Mouse (Mus musculus) forebrain, embryonic 13.5 days (tissue): ENCODE measurements at regions not wholly inside any gene's neighbourhood (a gene's known extent, or its start where the extent isn't known, plus 50 kb on each side); places are given as distances from the start of the nearest gene placed in this dataset.

Experiments
- ATAC-seq: fragments of 200-750 bp; cut with Nextera tagmentation; 2 replicates; pipeline ENCODE4 v1.8.0; 2017
- H3K27ac ChIP-seq: fragments of 300-500 bp; sonication (generic); 2 replicates; pipeline ENCODE4 v1.5.1; 2015; ENCODE audit warnings: inconsistent platforms, mild to moderate bottlenecking, moderate library complexity
- H3K27me3 ChIP-seq: fragments of 300-500 bp; sonication (generic); 2 replicates; pipeline ENCODE4 v1.6.1; 2015; ENCODE audit warnings: mild to moderate bottlenecking, inconsistent platforms
- H3K36me3 ChIP-seq: fragments of 300-500 bp; sonication (generic); 2 replicates; pipeline ENCODE4 v1.6.1; 2015; ENCODE audit warnings: mild to moderate bottlenecking, inconsistent platforms; ENCODE audit not compliant: poor library complexity, severe bottlenecking
- H3K4me1 ChIP-seq: fragments of 300-500 bp; sonication (generic); 2 replicates; pipeline ENCODE4 v1.6.1; 2015; ENCODE audit warnings: inconsistent platforms
- H3K4me2 ChIP-seq: fragments of 300-500 bp; sonication (generic); 2 replicates; pipeline ENCODE4 v1.6.1; 2015; ENCODE audit warnings: inconsistent platforms, mild to moderate bottlenecking, moderate library complexity
- H3K4me3 ChIP-seq: fragments of 300-500 bp; sonication (generic); 2 replicates; pipeline ENCODE4 v1.5.1; 2015; ENCODE audit warnings: mild to moderate bottlenecking, inconsistent platforms
- H3K9ac ChIP-seq: fragments of 300-500 bp; sonication (generic); 2 replicates; pipeline ENCODE4 v1.6.1; 2015; ENCODE audit warnings: mild to moderate bottlenecking, inconsistent platforms
- H3K9me3 ChIP-seq: fragments of 300-500 bp; sonication (generic); replicated peaks from 2 replicates; pipeline ENCODE4 v1.6.1; 2016; ENCODE audit warnings: inconsistent platforms
- WGBS: fragments of 180-500 bp; shearing (Covaris S2); methylation state at CpG from one replicate; pipeline ENCODE4 v1.1.7; 2015; 5-methylcytosine and 5-hydroxymethylcytosine counted together

- Histone ChIP-seq H3K4me3 (no peak overlapping the region), H3K4me1 (peaks cover 23% of the 10 kb centered on the region), H3K36me3 (no peaks in the 10 kb centered on the region), H3K9me3 (no peaks in the 10 kb centered on the region), H3K27ac (peak overlapping the region; percentile 48), H3K4me2 (no peak overlapping the region), H3K9ac (no peak overlapping the region), H3K27me3 (no peaks in the 10 kb centered on the region)
- WGBS = 77% methylated on average over 5 of the region's 5 CpGs
- ATAC-seq = peak; percentile 36; the same call in 1 of the 2 replicates
Observed at GRCm38 (mm10) chr8:26688745-26689478, 288.2 kb upstream of the Zfp703 start.

- 25% methylated on average over 10 of the region's 10 CpGs for WGBS
- H3K4me1 ChIP-seq = peaks cover 23% of the 10 kb centered on the region
- H3K4me3 ChIP-seq = no peak overlapping the region
- no peak overlapping the region for H3K9ac ChIP-seq
- H3K36me3 ChIP-seq = no peaks in the 10 kb centered on the region
- H3K4me2 ChIP-seq = no peak overlapping the region
- ATAC-seq = peak; percentile 71
- no peaks in the 10 kb centered on the region for H3K9me3 ChIP-seq
- peak overlapping the region; percentile 48; the same call in 1 of the 2 replicates for H3K27ac ChIP-seq
- no peaks in the 10 kb centered on the region for H3K27me3 ChIP-seq
Observed at GRCm38 (mm10) chr8:26689479-26690177, 287.5 kb upstream of the Zfp703 start.

GRCm38 (mm10) chr8:26690178-26690735 lies 286.9 kb upstream of the Zfp703 start:
- Histone ChIP-seq H3K27ac (no peak overlapping the region), H3K9ac (no peak overlapping the region; the same call in 1 of the 2 replicates), H3K36me3 (no peaks in the 10 kb centered on the region), H3K4me1 (peaks cover 23% of the 10 kb centered on the region), H3K4me2 (no peak overlapping the region), H3K9me3 (no peaks in the 10 kb centered on the region), H3K27me3 (no peaks in the 10 kb centered on the region), H3K4me3 (no peak overlapping the region)
- 68% methylated on average over 6 of the region's 6 CpGs for WGBS
- no peak for ATAC-seq

GRCm38 (mm10) chr8:26697579-26698084 lies 279.5 kb upstream of the Zfp703 start:
- WGBS = 95% methylated on average over 1 of the region's 4 CpGs
- no peaks in the 10 kb centered on the region for H3K4me1 ChIP-seq
- ATAC-seq = no peak
- H3K27me3 ChIP-seq = 0 out of 2 replicates have a peak, but pooled peaks cover 3% of the 10 kb centered on the region
- H3K27ac ChIP-seq = no peak overlapping the region
- no peak overlapping the region for H3K9ac ChIP-seq
- no peaks in the 10 kb centered on the region for H3K36me3 ChIP-seq
- no peak overlapping the region for H3K4me2 ChIP-seq
- no peak overlapping the region for H3K4me3 ChIP-seq
- H3K9me3 ChIP-seq = 0 out of 2 replicates have a peak, but pooled peaks cover 5% of the 10 kb centered on the region

- ATAC-seq = no peak
- Histone ChIP-seq H3K36me3 (no peaks in the 10 kb centered on the region), H3K27me3 (0 out of 2 replicates have a peak, but pooled peaks cover 3% of the 10 kb centered on the region), H3K9me3 (0 out of 2 replicates have a peak, but pooled peaks cover 5% of the 10 kb centered on the region), H3K4me2 (no peak overlapping the region), H3K27ac (no peak overlapping the region), H3K4me3 (no peak overlapping the region), H3K9ac (no peak overlapping the region), H3K4me1 (no peaks in the 10 kb centered on the region)
- WGBS = 69% methylated on average over 7 of the region's 7 CpGs
Observed at GRCm38 (mm10) chr8:26698580-26698979, 278.5 kb upstream of the Zfp703 start.

GRCm38 (mm10) chr8:26706048-26706767 lies 270.9 kb upstream of the Zfp703 start:
- Histone ChIP-seq H3K9ac (no peak overlapping the region), H3K4me2 (no peak overlapping the region), H3K4me1 (peaks cover 4% of the 10 kb centered on the region; the same call in 1 of the 2 replicates), H3K27ac (no peak overlapping the region), H3K4me3 (no peak overlapping the region), H3K27me3 (0 out of 2 replicates have a peak, but pooled peaks cover 3% of the 10 kb centered on the region), H3K36me3 (no peaks in the 10 kb centered on the region), H3K9me3 (no peaks in the 10 kb centered on the region)
- no peak for ATAC-seq
- WGBS = 48% methylated on average over 9 of the region's 9 CpGs

GRCm38 (mm10) chr8:26706768-26707156 lies 270.4 kb upstream of the Zfp703 start:
- Histone ChIP-seq H3K9me3 (no peaks in the 10 kb centered on the region), H3K27ac (no peak overlapping the region), H3K4me3 (no peak overlapping the region), H3K9ac (no peak overlapping the region), H3K27me3 (0 out of 2 replicates have a peak, but pooled peaks cover 3% of the 10 kb centered on the region), H3K4me1 (peaks cover 4% of the 10 kb centered on the region; the same call in 1 of the 2 replicates), H3K36me3 (no peaks in the 10 kb centered on the region), H3K4me2 (no peak overlapping the region)
- WGBS = 91% methylated on average over 7 of the region's 7 CpGs
- ATAC-seq = no peak

- Histone ChIP-seq H3K4me3 (no peak overlapping the region), H3K36me3 (no peaks in the 10 kb centered on the region), H3K4me1 (no peaks in the 10 kb centered on the region; the same call in 1 of the 2 replicates), H3K27me3 (no peaks in the 10 kb centered on the region; the same call in 1 of the 2 replicates), H3K9me3 (no peaks in the 10 kb centered on the region), H3K27ac (no peak overlapping the region), H3K4me2 (no peak overlapping the region), H3K9ac (no peak overlapping the region)
- 83% methylated on average over 8 of the region's 8 CpGs for WGBS
- ATAC-seq = no peak
Observed at GRCm38 (mm10) chr8:26713836-26714235, 263.3 kb upstream of the Zfp703 start.

GRCm38 (mm10) chr8:26714714-26715113 lies 262.4 kb upstream of the Zfp703 start:
- H3K36me3 ChIP-seq = no peaks in the 10 kb centered on the region
- no peaks in the 10 kb centered on the region; the same call in 1 of the 2 replicates for H3K27me3 ChIP-seq
- H3K9me3 ChIP-seq = no peaks in the 10 kb centered on the region
- H3K27ac ChIP-seq = no peak overlapping the region
- ATAC-seq = no peak
- H3K4me1 ChIP-seq = no peaks in the 10 kb centered on the region; the same call in 1 of the 2 replicates
- H3K4me3 ChIP-seq = no peak overlapping the region
- H3K9ac ChIP-seq = no peak overlapping the region
- no peak overlapping the region for H3K4me2 ChIP-seq
- 89% methylated on average over 3 of the region's 3 CpGs for WGBS

GRCm38 (mm10) chr8:26718409-26719355 lies 258.4 kb upstream of the Zfp703 start:
- no peaks in the 10 kb centered on the region for H3K36me3 ChIP-seq
- 0 out of 2 replicates have a peak, but pooled peaks have one; percentile 51 for ATAC-seq
- H3K4me3 ChIP-seq = no peak overlapping the region
- H3K4me2 ChIP-seq = no peak overlapping the region
- WGBS = 35% methylated on average over 11 of the region's 11 CpGs
- H3K9me3 ChIP-seq = no peaks in the 10 kb centered on the region
- H3K9ac ChIP-seq = no peak overlapping the region
- H3K27ac ChIP-seq = no peak overlapping the region
- no peaks in the 10 kb centered on the region; the same call in 1 of the 2 replicates for H3K27me3 ChIP-seq
- no peaks in the 10 kb centered on the region; the same call in 1 of the 2 replicates for H3K4me1 ChIP-seq
